Mouse (Mus musculus) hindbrain, embryonic 15.5 days (tissue): Measurements from ENCODE around the gene S100a14. TPM values are rescaled to one million over a fixed set of nuclear protein-coding genes. Genes with fewer than 3 reads are reported as not detected.

ENCODE experiments used
- ATAC-seq: fragments of 200-750 bp; cut with Nextera tagmentation; 2 replicates; pipeline ENCODE4 v1.8.0; 2017; ENCODE audit warnings: low read depth, moderate number of reproducible peaks, moderate TSS enrichment; ENCODE audit not compliant: low FRiP score
- H3K27ac ChIP-seq: fragments of 300-500 bp; sonication (generic); replicated peaks from 2 replicates; pipeline ENCODE4 v1.5.1; 2015; ENCODE audit warnings: mild to moderate bottlenecking, inconsistent platforms
- H3K27me3 ChIP-seq: fragments of 300-500 bp; sonication (generic); 2 replicates; pipeline ENCODE4 v1.6.1; 2015; ENCODE audit warnings: control low read depth, inconsistent platforms
- H3K36me3 ChIP-seq: fragments of 300-500 bp; sonication (generic); 2 replicates; pipeline ENCODE4 v1.6.1; 2015; ENCODE audit warnings: control low read depth, inconsistent platforms
- H3K4me1 ChIP-seq: fragments of 300-500 bp; sonication (generic); replicated peaks from 2 replicates; pipeline ENCODE4 v1.6.1; 2015; ENCODE audit warnings: control low read depth, inconsistent platforms
- H3K4me2 ChIP-seq: fragments of 300-500 bp; sonication (generic); 2 replicates; pipeline ENCODE4 v1.6.1; 2015; ENCODE audit warnings: moderate library complexity, mild to moderate bottlenecking, inconsistent platforms
- H3K4me3 ChIP-seq: fragments of 300-500 bp; sonication (generic); 2 replicates; pipeline ENCODE4 v1.5.1; 2015; ENCODE audit warnings: mild to moderate bottlenecking, inconsistent platforms
- H3K9ac ChIP-seq: fragments of 300-500 bp; sonication (generic); 2 replicates; pipeline ENCODE4 v1.6.1; 2015; ENCODE audit warnings: inconsistent platforms
- H3K9me3 ChIP-seq: fragments of 300-500 bp; sonication (generic); 2 replicates; pipeline ENCODE4 v1.6.1; 2016; ENCODE audit warnings: control low read depth, inconsistent platforms
- WGBS: fragments of 180-500 bp; shearing (Covaris S2); methylation state at CpG from one replicate; pipeline ENCODE4 v1.1.7; 2015; 5-methylcytosine and 5-hydroxymethylcytosine counted together
- polyA plus RNA-seq: library from polyadenylated mRNA; unstranded; fragments of >200 nt; fragmentation: Nextera tagmentation; extraction: Ambion mirVana; gene quantifications from 2 replicates; pipeline ENCODE4 v1.2.1, GENCODE M21; 2015

The S100a14 gene
- polyA plus RNA-seq, 1 experiment from 2014 or later = 0.29 TPM

- Histone ChIP-seq H3K4me3 (peak within 1 kb of the TSS; percentile 96), H3K27ac (peak within 1 kb of the TSS; percentile 98), H3K4me1 (peaks cover 32% of the 10 kb centered on the region), H3K9ac (peak within 1 kb of the TSS; percentile 98), H3K27me3 (peaks cover 19% of the 10 kb centered on the region), H3K4me2 (peak within 1 kb of the TSS; percentile 73), H3K36me3 (peaks cover 29% of the 10 kb centered on the region), H3K9me3 (no peaks in the 10 kb centered on the region)
- under 1% methylated on average over 62 of the region's 66 CpGs for WGBS
- peak; percentile 93 for ATAC-seq
Measured at GRCm38 (mm10) chr3:90508950-90509746, 17.5 kb upstream of the S100a14 start, which contains the start of gene Chtop. Gene Chtop (minus strand): TSS chr3:90509498.

- Histone ChIP-seq H3K4me1 (peaks cover 33% of the 10 kb centered on the region), H3K9me3 (no peaks in the 10 kb centered on the region), H3K4me3 (peak overlapping the region; percentile 96), H3K4me2 (peak overlapping the region; percentile 49), H3K9ac (no peak overlapping the region), H3K36me3 (peaks cover 24% of the 10 kb centered on the region), H3K27me3 (peaks cover 22% of the 10 kb centered on the region), H3K27ac (peak overlapping the region; percentile 69)
- peak; percentile 13; the same call in 1 of the 2 replicates for ATAC-seq
- 11% methylated on average over 2 of the region's 2 CpGs for WGBS
Measured at GRCm38 (mm10) chr3:90509747-90510123, 16.9 kb upstream of the S100a14 start.

- 91% methylated on average over 5 of the region's 5 CpGs for whole genome bisulfite sequencing
- no peak for ATAC-seq
Measured at GRCm38 (mm10) chr3:90512276-90512675, 14.4 kb upstream of the S100a14 start.

GRCm38 (mm10) chr3:90512948-90513642 lies 13.6 kb upstream of the S100a14 start:
- peaks cover 33% of the 10 kb centered on the region for H3K27me3 ChIP-seq
- 82% methylated on average over 9 of the region's 9 CpGs for WGBS
- no peak overlapping the region for H3K9ac ChIP-seq
- H3K9me3 ChIP-seq = no peaks in the 10 kb centered on the region
- no peak for ATAC-seq
- H3K4me1 ChIP-seq = peaks cover 17% of the 10 kb centered on the region
- no peak overlapping the region for H3K27ac ChIP-seq
- no peak overlapping the region for H3K4me3 ChIP-seq
- no peak overlapping the region for H3K4me2 ChIP-seq
- H3K36me3 ChIP-seq = no peaks in the 10 kb centered on the region

More at GRCm38 (mm10) chr3:90512276-90512675, 14.4 kb upstream of the S100a14 start:
- Histone ChIP-seq H3K36me3 (0 out of 2 replicates have a peak, but pooled peaks cover under 1% of the 10 kb centered on the region), H3K9ac (no peak overlapping the region), H3K4me1 (peaks cover 25% of the 10 kb centered on the region), H3K27me3 (peaks cover 33% of the 10 kb centered on the region), H3K27ac (no peak overlapping the region), H3K4me2 (no peak overlapping the region), H3K4me3 (no peak overlapping the region), H3K9me3 (no peaks in the 10 kb centered on the region)

GRCm38 (mm10) chr3:90513796-90514590 lies 12.7 kb upstream of the S100a14 start, which contains the start of the genes S100a1 and S100a13:
Gene S100a1 (minus strand): TSS chr3:90514392.
Gene S100a13 (plus strand): TSS chr3:90514435.
- no peak for ATAC-seq
- Histone ChIP-seq H3K27ac (no peak within 1 kb of the TSS), H3K4me3 (peak within 1 kb of the TSS; percentile 34), H3K36me3 (no peaks in the 10 kb centered on the region), H3K4me2 (peak within 1 kb of the TSS; percentile 67), H3K9me3 (no peaks in the 10 kb centered on the region), H3K9ac (peak within 1 kb of the TSS; percentile 30; the same call in 1 of the 2 replicates), H3K27me3 (peaks cover 33% of the 10 kb centered on the region), H3K4me1 (peaks cover 14% of the 10 kb centered on the region)
- 4% methylated on average over 25 of the region's 25 CpGs for WGBS

- ATAC-seq = 0 out of 2 replicates have a peak, but pooled peaks have one; percentile 39
- Histone ChIP-seq H3K9me3 (no peaks in the 10 kb centered on the region), H3K4me1 (peaks cover 14% of the 10 kb centered on the region), H3K36me3 (no peaks in the 10 kb centered on the region), H3K9ac (peak overlapping the region; percentile 30; the same call in 1 of the 2 replicates), H3K27me3 (peaks cover 33% of the 10 kb centered on the region), H3K4me2 (peak overlapping the region; percentile 67), H3K27ac (no peak overlapping the region), H3K4me3 (peak overlapping the region; percentile 34)
- under 1% methylated on average over 10 of the region's 10 CpGs for WGBS
Measured at GRCm38 (mm10) chr3:90514691-90515090, 12.0 kb upstream of the S100a14 start.

GRCm38 (mm10) chr3:90515242-90515641 lies 11.4 kb upstream of the S100a14 start:
- ATAC-seq = no peak
- Histone ChIP-seq H3K4me3 (peak overlapping the region; percentile 34), H3K4me2 (peak overlapping the region; percentile 67), H3K4me1 (peaks cover 14% of the 10 kb centered on the region), H3K9ac (0 out of 2 replicates have a peak overlapping the region, but pooled peaks have one; percentile 30), H3K27ac (no peak overlapping the region), H3K9me3 (no peaks in the 10 kb centered on the region), H3K27me3 (peaks cover 33% of the 10 kb centered on the region), H3K36me3 (no peaks in the 10 kb centered on the region)
- 47% methylated on average over 1 of the region's 1 CpGs for WGBS

GRCm38 (mm10) chr3:90515789-90516188 lies 10.9 kb upstream of the S100a14 start:
- H3K27ac ChIP-seq = no peak overlapping the region
- H3K9me3 ChIP-seq = no peaks in the 10 kb centered on the region
- peaks cover 14% of the 10 kb centered on the region for H3K4me1 ChIP-seq
- H3K9ac ChIP-seq = no peak overlapping the region
- H3K4me3 ChIP-seq = no peak overlapping the region
- WGBS = 92% methylated on average over 4 of the region's 4 CpGs
- no peak for ATAC-seq
- H3K36me3 ChIP-seq = no peaks in the 10 kb centered on the region
- H3K4me2 ChIP-seq = no peak overlapping the region
- H3K27me3 ChIP-seq = peaks cover 33% of the 10 kb centered on the region

GRCm38 (mm10) chr3:90517711-90518110 lies 8.9 kb upstream of the S100a14 start:
- H3K4me3 ChIP-seq = no peak overlapping the region
- no peaks in the 10 kb centered on the region for H3K9me3 ChIP-seq
- H3K9ac ChIP-seq = no peak overlapping the region
- no peaks in the 10 kb centered on the region for H3K36me3 ChIP-seq
- peaks cover 29% of the 10 kb centered on the region for H3K27me3 ChIP-seq
- ATAC-seq = no peak
- H3K27ac ChIP-seq = no peak overlapping the region
- 86% methylated on average over 4 of the region's 4 CpGs for WGBS
- H3K4me2 ChIP-seq = no peak overlapping the region
- H3K4me1 ChIP-seq = peaks cover 14% of the 10 kb centered on the region

GRCm38 (mm10) chr3:90525421-90525820 lies 1.2 kb upstream of the S100a14 start:
- Histone ChIP-seq H3K27me3 (no peaks in the 10 kb centered on the region), H3K36me3 (no peaks in the 10 kb centered on the region), H3K9me3 (no peaks in the 10 kb centered on the region), H3K4me2 (no peak overlapping the region), H3K9ac (no peak overlapping the region), H3K4me1 (no peaks in the 10 kb centered on the region), H3K27ac (no peak overlapping the region), H3K4me3 (no peak overlapping the region)
- 76% methylated on average over 4 of the region's 4 CpGs for WGBS
- no peak for ATAC-seq

GRCm38 (mm10) chr3:90526076-90526475 lies 580 bp upstream of the S100a14 start:
- no peaks in the 10 kb centered on the region for H3K9me3 ChIP-seq
- WGBS = 81% methylated on average over 2 of the region's 2 CpGs

More at GRCm38 (mm10) chr3:90526076-90526475, 580 bp upstream of the S100a14 start:
- Histone ChIP-seq H3K36me3 (no peaks in the 10 kb centered on the region), H3K4me2 (no peak overlapping the region), H3K27me3 (no peaks in the 10 kb centered on the region), H3K27ac (no peak overlapping the region), H3K4me1 (no peaks in the 10 kb centered on the region), H3K4me3 (no peak overlapping the region), H3K9ac (no peak overlapping the region)
- no peak for ATAC-seq
